Mouse (Mus musculus): ENCODE data around the gene Kif2b. TPM values are rescaled to one million over a fixed set of nuclear protein-coding genes. Genes with fewer than 3 reads are reported as not detected.

Gene Kif2b
- not detected for total RNA-seq (2021)
- long read RNA-seq, experiment 1 = 0 reads
- long read RNA-seq, experiment 2 = 0 reads

GRCm38 (mm10) chr11:91577317-91577716 lies at the start of gene Kif2b:
Kif2b (minus strand) TSS chr11:91577558.
- intact Hi-C loops (cut with DNase I; ENCODE audit: low total_unique reads) = no loop called here
- no peak for DNase-seq

GRCm38 (mm10) chr11:91593088-91593487 lies 15.7 kb upstream of the Kif2b start:
- DNase-seq = no peak
- intact Hi-C loops (cut with DNase I; ENCODE audit: low total_unique reads) = no loop called here

GRCm38 (mm10) chr11:91576856-91577255 lies 502 bp downstream of the Kif2b start:
- no peak for DNase-seq
- intact Hi-C loops (cut with DNase I; ENCODE audit: low total_unique reads) = no loop called here

- intact Hi-C loops (cut with DNase I; ENCODE audit: low total_unique reads) = no loop called here
- peak; percentile 30 for DNase-seq
These were observed 2.0 kb downstream of the Kif2b start for GRCm38 (mm10) chr11:91575406-91575805.

GRCm38 (mm10) chr11:91574477-91574876 lies 2.9 kb downstream of the Kif2b start:
- intact Hi-C loops (cut with DNase I; ENCODE audit: low total_unique reads) = no loop called here
- DNase-seq = no peak

GRCm38 (mm10) chr11:91530737-91531136 lies 46.6 kb downstream of the Kif2b start:
- no peak for DNase-seq
- intact Hi-C loops (cut with DNase I; ENCODE audit: low total_unique reads) = no loop called here

Data from gastrocnemius, postnatal 14 days (tissue).